Mouse (Mus musculus): ENCODE measurements around the gene Zmynd11.

Gene Zmynd11

GRCm38 (mm10) chr13:9656613-9657012 lies 108.5 kb downstream of the Zmynd11 start:
- no peak for DNase-seq (ENCODE audit: low spot score)

- DNase-seq (ENCODE audit: low spot score), result no peak
Observed at GRCm38 (mm10) chr13:9653018-9653417, 112.1 kb downstream of the Zmynd11 start.

- DNase-seq (ENCODE audit: low spot score), result no peak
Observed at GRCm38 (mm10) chr13:9650580-9650979, 114.5 kb downstream of the Zmynd11 start.

- DNase-seq (ENCODE audit: low spot score), result no peak
Observed at GRCm38 (mm10) chr13:9649894-9650293, 115.2 kb downstream of the Zmynd11 start.

DNA sequence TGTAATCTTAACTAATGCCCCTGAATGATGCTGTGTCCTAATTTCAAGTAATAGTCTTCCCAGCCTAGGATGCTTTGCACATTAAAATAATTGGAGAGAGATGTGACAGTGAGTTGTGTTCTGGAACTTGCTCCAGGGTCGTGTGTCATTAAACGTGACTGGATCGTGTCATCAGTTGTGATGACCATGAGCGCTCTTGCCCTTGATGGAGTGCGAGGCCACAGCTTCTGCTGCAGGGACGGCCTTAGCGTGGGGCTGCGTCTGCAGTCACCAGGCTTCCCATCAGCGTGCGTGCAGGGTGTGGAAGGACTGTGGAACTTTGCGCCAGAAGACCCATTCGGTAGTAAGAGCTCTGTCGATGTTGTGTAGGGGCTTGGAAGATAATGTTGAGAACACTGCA lies 116.4 kb downstream of the Zmynd11 start:
- DNase-seq (ENCODE audit: low spot score), result no peak

GRCm38 (mm10) chr13:9637949-9638348 lies 127.2 kb downstream of the Zmynd11 start:
- DNase-seq (ENCODE audit: low spot score), result no peak

DNA sequence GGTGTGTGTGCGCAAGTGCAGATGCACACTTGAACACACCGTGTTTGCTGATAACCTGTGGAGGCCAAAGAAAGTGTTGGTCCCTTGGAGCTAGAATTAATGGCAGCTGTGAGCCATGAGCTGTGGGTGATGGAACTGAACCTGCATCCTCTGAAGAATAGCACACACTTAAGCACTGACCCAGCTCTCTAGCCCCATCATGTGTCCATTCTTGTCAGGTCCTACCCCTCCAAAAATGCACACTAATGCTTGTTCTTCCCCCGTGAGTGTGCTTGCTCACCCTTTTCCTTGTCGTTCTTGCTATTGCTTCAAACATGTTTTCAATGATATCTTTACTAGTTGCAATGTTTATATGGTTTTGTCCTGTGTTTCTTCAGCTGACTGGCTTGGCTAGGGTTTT lies 128.6 kb downstream of the Zmynd11 start:
- DNase-seq (ENCODE audit: low spot score), result peak; percentile 62

GRCm38 (mm10) chr13:9635951-9636350 lies 129.2 kb downstream of the Zmynd11 start:
- DNase-seq (ENCODE audit: low spot score), result no peak
